Mouse (Mus musculus): Measurements from ENCODE around the gene Podn.

Gene Podn

GRCm38 (mm10) chr4:108007532-108008103 is 88.6 kb downstream of the Podn start:
- DNase-seq (ENCODE audit: extremely low read depth, low read depth), result no peak

GRCm38 (mm10) chr4:108005328-108005727 is 90.9 kb downstream of the Podn start:
- no peak for DNase-seq (ENCODE audit: extremely low read depth, low read depth)

- no peak for DNase-seq (ENCODE audit: extremely low read depth, low read depth)
Observed at GRCm38 (mm10) chr4:107999380-107999779, 96.9 kb downstream of the Podn start.

GRCm38 (mm10) chr4:107998641-107999332 is 97.5 kb downstream of the Podn start:
- no peak for DNase-seq (ENCODE audit: extremely low read depth, low read depth)

GRCm38 (mm10) chr4:107996418-107996986 is 99.7 kb downstream of the Podn start:
- DNase-seq (ENCODE audit: extremely low read depth, low read depth), result no peak

GRCm38 (mm10) chr4:107995727-107996126 is 100.5 kb downstream of the Podn start:
- DNase-seq (ENCODE audit: extremely low read depth, low read depth), result no peak

GRCm38 (mm10) chr4:107995011-107995410 is 101.2 kb downstream of the Podn start:
- no peak for DNase-seq (ENCODE audit: extremely low read depth, low read depth)

- no peak for DNase-seq (ENCODE audit: extremely low read depth, low read depth)
Observed at GRCm38 (mm10) chr4:107991879-107992278, 104.4 kb downstream of the Podn start.

GRCm38 (mm10) chr4:107990818-107991217 is 105.4 kb downstream of the Podn start:
- DNase-seq (ENCODE audit: extremely low read depth, low read depth), result no peak

- peak; percentile 81 for DNase-seq (ENCODE audit: extremely low read depth, low read depth)
Observed at GRCm38 (mm10) chr4:107988931-107989330, 107.3 kb downstream of the Podn start.

GRCm38 (mm10) chr4:107986386-107987168 is 109.7 kb downstream of the Podn start:
- DNase-seq (ENCODE audit: extremely low read depth, low read depth), result no peak

GRCm38 (mm10) chr4:107985812-107986211 is 110.4 kb downstream of the Podn start:
- DNase-seq (ENCODE audit: extremely low read depth, low read depth), result no peak

- DNase-seq (ENCODE audit: extremely low read depth, low read depth), result no peak
Observed at GRCm38 (mm10) chr4:107984282-107984981, 111.8 kb downstream of the Podn start.

GRCm38 (mm10) chr4:107983717-107984116 is 112.5 kb downstream of the Podn start:
- DNase-seq (ENCODE audit: extremely low read depth, low read depth), result no peak

- no peak for DNase-seq (ENCODE audit: extremely low read depth, low read depth)
Observed at GRCm38 (mm10) chr4:107980002-107980600, 116.1 kb downstream of the Podn start.

GRCm38 (mm10) chr4:107979530-107979929 is 116.7 kb downstream of the Podn start:
- DNase-seq (ENCODE audit: extremely low read depth, low read depth), result no peak

- no peak for DNase-seq (ENCODE audit: extremely low read depth, low read depth)
Observed at GRCm38 (mm10) chr4:107977593-107977992, 118.7 kb downstream of the Podn start.

- DNase-seq (ENCODE audit: extremely low read depth, low read depth), result no peak
Observed at GRCm38 (mm10) chr4:107975004-107975403, 121.2 kb downstream of the Podn start.

GRCm38 (mm10) chr4:107974527-107974926 is 121.7 kb downstream of the Podn start:
- DNase-seq (ENCODE audit: extremely low read depth, low read depth), result no peak

GRCm38 (mm10) chr4:107971162-107971561 is 125.1 kb downstream of the Podn start:
- no peak for DNase-seq (ENCODE audit: extremely low read depth, low read depth)

GRCm38 (mm10) chr4:107969781-107970180 is 126.5 kb downstream of the Podn start:
- DNase-seq (ENCODE audit: extremely low read depth, low read depth), result no peak
